Mouse (Mus musculus): ENCODE results near the gene Zyg11a.
"Not testable (repeated sequence)": the region's sequence is repeated elsewhere in the genome, so short reads cannot be mapped to it uniquely, and the experiment has no call there.

GRCm38 (mm10) chr4:108145554-108145953 is 72.3 kb downstream of the Zyg11a start:
- TF ChIP-seq CTCF (IDR thresholded peaks at IDR 0.05; ENCODE audit: control insufficient read depth, insufficient read depth, low read length); POLR2A (IDR thresholded peaks at IDR 0.05; ENCODE audit: borderline replicate concordance, control insufficient read depth, low read depth, low read length): not testable (repeated sequence)

All from bone marrow, adult 2 months (tissue).